Mouse (Mus musculus): Measurements from ENCODE around the gene Fkbp1b.

DNA sequence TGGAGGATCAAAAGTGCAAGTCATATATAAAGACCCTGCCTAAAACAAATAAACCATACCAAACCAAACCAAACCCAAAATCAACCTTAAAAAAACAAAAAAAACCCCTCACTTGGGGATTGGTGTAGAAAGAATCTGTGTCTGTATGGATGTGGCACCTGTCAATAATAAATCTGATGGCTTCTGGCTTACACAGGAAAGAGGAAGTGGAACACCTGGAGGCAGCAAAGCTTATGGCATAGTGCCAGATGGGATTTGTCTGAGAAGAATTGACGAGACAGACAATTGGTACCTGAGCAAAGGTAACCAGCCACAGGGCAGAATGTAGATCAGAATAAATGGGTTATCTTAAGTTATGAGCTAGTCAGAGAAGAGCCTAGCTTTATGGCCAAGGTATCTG is 43.7 kb upstream of the Fkbp1b start:
- no peak for TF ChIP-seq CTCF (IDR thresholded peaks at IDR 0.05; ENCODE audit: control insufficient read depth, insufficient read depth, insufficient replicate concordance, low read depth, low read length)
- no peak for TF ChIP-seq POLR2A (IDR thresholded peaks at IDR 0.05; ENCODE audit: control insufficient read depth, low read depth, low read length)
